Mouse (Mus musculus) hindbrain, embryonic 13.5 days (tissue): ENCODE measurements around the gene Xrn1. TPM values are rescaled to one million over a fixed set of nuclear protein-coding genes. Genes with fewer than 3 reads are reported as not detected.

Source experiments
- ATAC-seq: fragments of 200-750 bp; cut with Nextera tagmentation; 2 replicates; pipeline ENCODE4 v1.8.0; 2017; ENCODE audit warnings: moderate TSS enrichment; ENCODE audit not compliant: low FRiP score
- H3K27ac ChIP-seq: fragments of 300-500 bp; sonication (generic); 2 replicates; pipeline ENCODE4 v1.5.1; 2015; ENCODE audit warnings: inconsistent platforms, mild to moderate bottlenecking, moderate library complexity
- H3K27me3 ChIP-seq: fragments of 300-500 bp; sonication (generic); 2 replicates; pipeline ENCODE4 v1.6.1; 2015; ENCODE audit warnings: mild to moderate bottlenecking, inconsistent platforms
- H3K36me3 ChIP-seq: fragments of 300-500 bp; sonication (generic); 2 replicates; pipeline ENCODE4 v1.6.1; 2015; ENCODE audit warnings: mild to moderate bottlenecking, inconsistent platforms
- H3K4me1 ChIP-seq: fragments of 300-500 bp; sonication (generic); replicated peaks from 2 replicates; pipeline ENCODE4 v1.6.1; 2015; ENCODE audit warnings: inconsistent platforms
- H3K4me2 ChIP-seq: fragments of 300-500 bp; sonication (generic); 2 replicates; pipeline ENCODE4 v1.6.1; 2015; ENCODE audit warnings: inconsistent platforms, mild to moderate bottlenecking, moderate library complexity
- H3K4me3 ChIP-seq: fragments of 300-500 bp; sonication (generic); 2 replicates; pipeline ENCODE4 v1.5.1; 2015; ENCODE audit warnings: mild to moderate bottlenecking, inconsistent platforms
- H3K9ac ChIP-seq: fragments of 300-500 bp; sonication (generic); 2 replicates; pipeline ENCODE4 v1.6.1; 2015; ENCODE audit warnings: mild to moderate bottlenecking, inconsistent platforms
- H3K9me3 ChIP-seq: fragments of 300-500 bp; sonication (generic); 2 replicates; pipeline ENCODE4 v1.6.1; 2016; ENCODE audit warnings: inconsistent platforms
- WGBS: fragments of 180-500 bp; shearing (Covaris S2); methylation state at CpG from one replicate; pipeline ENCODE4 v1.1.7; 2015; 5-methylcytosine and 5-hydroxymethylcytosine counted together
- polyA plus RNA-seq: library from polyadenylated mRNA; unstranded; fragments of >200 nt; fragmentation: Nextera tagmentation; extraction: Ambion mirVana; gene quantifications from 2 replicates; pipeline ENCODE4 v1.2.1, GENCODE M21; 2015

The Xrn1 gene
- polyA plus RNA-seq, 1 experiment from 2014 or later: 19.8 TPM

GRCm38 (mm10) chr9:95979896-95980295 is 25.3 kb downstream of the Xrn1 start:
- peaks cover 70% of the 10 kb centered on the region for H3K36me3 ChIP-seq
- WGBS: 74% methylated on average over 6 of the region's 6 CpGs

DNA sequence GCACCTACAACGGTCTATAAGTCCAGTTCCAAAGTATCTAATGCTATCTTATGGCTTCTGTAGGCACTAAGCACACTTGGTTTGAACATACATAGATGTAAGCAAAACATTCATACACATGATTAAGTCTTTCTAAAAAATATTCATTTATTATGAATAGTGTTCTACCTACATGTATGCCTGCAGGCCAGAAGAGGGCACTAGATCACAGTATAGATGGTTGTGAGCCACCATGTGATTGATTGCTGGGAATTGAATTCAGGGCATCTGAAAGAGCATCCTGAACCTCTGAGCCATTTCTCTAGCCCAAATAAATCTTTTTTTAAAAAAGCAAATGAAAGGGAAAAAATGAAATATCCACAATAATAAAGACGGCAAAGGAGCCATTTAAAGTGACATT is 37.7 kb downstream of the Xrn1 start:
- Histone ChIP-seq H3K4me1 (no peaks in the 10 kb centered on the region), H3K9me3 (no peaks in the 10 kb centered on the region), H3K36me3 (peaks cover 57% of the 10 kb centered on the region), H3K27ac (no peak overlapping the region), H3K4me3 (no peak overlapping the region), H3K9ac (no peak overlapping the region), H3K27me3 (no peaks in the 10 kb centered on the region), H3K4me2 (no peak overlapping the region)
- no peak for ATAC-seq
- WGBS: over 99% methylated on average over 2 of the region's 2 CpGs

More at GRCm38 (mm10) chr9:95979896-95980295, 25.3 kb downstream of the Xrn1 start:
- Histone ChIP-seq H3K4me2 (no peak overlapping the region), H3K27me3 (no peaks in the 10 kb centered on the region), H3K4me1 (no peaks in the 10 kb centered on the region), H3K27ac (no peak overlapping the region), H3K9me3 (no peaks in the 10 kb centered on the region), H3K9ac (no peak overlapping the region), H3K4me3 (no peak overlapping the region)
- ATAC-seq: no peak

DNA sequence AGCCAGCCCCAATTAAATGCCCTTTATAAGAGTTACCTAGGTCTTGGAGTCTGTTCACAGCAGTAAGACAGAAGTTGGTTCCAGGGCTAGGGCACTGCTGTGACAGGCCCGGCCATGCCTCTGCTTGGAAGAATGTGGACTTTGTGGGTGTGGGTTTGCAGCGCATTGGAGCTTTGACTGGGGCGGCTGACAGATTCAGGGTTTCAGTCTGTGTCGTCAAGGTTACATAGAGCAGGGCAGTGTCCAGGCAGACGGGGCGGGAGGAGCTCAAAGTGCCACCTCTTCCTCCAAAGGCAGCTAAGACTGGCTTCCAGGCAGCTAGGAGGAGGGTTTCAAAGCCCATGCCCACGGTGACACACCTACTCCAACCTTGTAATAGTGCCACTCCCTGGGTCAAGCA is 49.9 kb downstream of the Xrn1 start:
- H3K36me3 ChIP-seq: peaks cover 74% of the 10 kb centered on the region
- no peak for ATAC-seq

GRCm38 (mm10) chr9:96010664-96011063 is 56.1 kb downstream of the Xrn1 start:
- Histone ChIP-seq H3K36me3 (peaks cover 63% of the 10 kb centered on the region), H3K27me3 (no peaks in the 10 kb centered on the region), H3K4me2 (no peak overlapping the region), H3K9ac (no peak overlapping the region), H3K9me3 (no peaks in the 10 kb centered on the region), H3K4me1 (no peaks in the 10 kb centered on the region), H3K4me3 (no peak overlapping the region), H3K27ac (no peak overlapping the region)
- no peak for ATAC-seq
- 96% methylated on average over 7 of the region's 7 CpGs for WGBS

More for the DNA sequence above, 49.9 kb downstream of the Xrn1 start:
- Histone ChIP-seq H3K4me3 (no peak overlapping the region), H3K27ac (no peak overlapping the region), H3K9me3 (no peaks in the 10 kb centered on the region), H3K27me3 (no peaks in the 10 kb centered on the region), H3K9ac (no peak overlapping the region), H3K4me1 (no peaks in the 10 kb centered on the region), H3K4me2 (no peak overlapping the region)
- WGBS: 89% methylated on average over 7 of the region's 7 CpGs

DNA sequence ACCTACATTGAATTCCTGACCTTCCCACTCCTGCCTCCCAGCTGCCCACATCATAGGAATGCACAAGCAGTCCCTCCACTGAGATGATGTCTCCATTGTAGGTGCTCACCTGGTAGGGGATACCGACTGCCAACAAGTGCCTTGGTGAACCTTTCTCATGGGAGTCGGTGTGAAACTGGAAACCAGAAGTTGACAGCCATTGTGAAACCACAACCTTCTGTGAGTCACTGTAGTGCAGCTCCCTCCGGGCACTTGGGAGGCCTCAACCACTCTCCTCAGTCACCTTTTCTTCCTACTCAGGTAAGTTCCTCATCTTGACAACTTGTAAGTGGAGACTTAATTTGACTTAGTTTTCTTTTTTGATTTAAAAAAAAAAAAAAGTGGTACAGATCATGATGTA is 69.4 kb downstream of the Xrn1 start:
- Histone ChIP-seq H3K4me1 (no peaks in the 10 kb centered on the region), H3K36me3 (peaks cover 70% of the 10 kb centered on the region), H3K4me2 (no peak overlapping the region), H3K4me3 (no peak overlapping the region), H3K9me3 (no peaks in the 10 kb centered on the region), H3K9ac (no peak overlapping the region), H3K27ac (no peak overlapping the region), H3K27me3 (no peaks in the 10 kb centered on the region)
- no peak for ATAC-seq
- WGBS: 93% methylated on average over 3 of the region's 3 CpGs

- peaks cover 84% of the 10 kb centered on the region for H3K36me3 ChIP-seq
- WGBS: 64% methylated on average over 3 of the region's 3 CpGs
Measured at GRCm38 (mm10) chr9:96027913-96028312, 73.4 kb downstream of the Xrn1 start.

GRCm38 (mm10) chr9:96028818-96029217 is 74.3 kb downstream of the Xrn1 start:
- H3K36me3 ChIP-seq: peaks cover 81% of the 10 kb centered on the region
- whole genome bisulfite sequencing: 68% methylated on average over 1 of the region's 1 CpGs
- ATAC-seq: no peak

More at GRCm38 (mm10) chr9:96027913-96028312, 73.4 kb downstream of the Xrn1 start:
- no peak overlapping the region for H3K4me3 ChIP-seq
- H3K27ac ChIP-seq: no peak overlapping the region
- H3K4me1 ChIP-seq: no peaks in the 10 kb centered on the region
- no peaks in the 10 kb centered on the region for H3K27me3 ChIP-seq
- no peak for ATAC-seq
- no peak overlapping the region for H3K9ac ChIP-seq
- no peak overlapping the region for H3K4me2 ChIP-seq
- H3K9me3 ChIP-seq: no peaks in the 10 kb centered on the region

DNA sequence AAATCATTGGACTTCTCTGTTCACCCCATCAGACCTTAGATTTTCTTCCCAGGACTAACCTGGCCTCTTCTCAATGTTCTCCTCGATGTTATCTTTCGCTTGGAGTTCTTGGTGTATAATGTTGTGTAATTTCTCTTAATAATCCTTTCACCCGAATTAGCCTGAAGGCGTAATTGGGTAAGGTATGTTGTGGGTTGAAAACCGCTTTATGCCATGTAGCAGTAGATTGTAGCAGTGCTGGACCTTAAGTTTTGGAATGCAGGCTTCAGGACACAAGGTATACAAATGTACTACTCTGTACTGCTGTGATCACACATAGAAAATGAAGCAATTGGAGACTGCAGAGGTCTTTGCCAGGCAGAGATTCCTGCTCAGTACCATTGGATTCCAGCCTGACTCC is 75.3 kb downstream of the Xrn1 start:
- ATAC-seq: no peak
- Histone ChIP-seq H3K27ac (no peak overlapping the region), H3K4me3 (no peak overlapping the region), H3K4me2 (no peak overlapping the region), H3K4me1 (no peaks in the 10 kb centered on the region), H3K9me3 (no peaks in the 10 kb centered on the region), H3K27me3 (no peaks in the 10 kb centered on the region), H3K9ac (no peak overlapping the region), H3K36me3 (peaks cover 82% of the 10 kb centered on the region)
- 97% methylated on average over 5 of the region's 5 CpGs for WGBS

More at GRCm38 (mm10) chr9:96028818-96029217, 74.3 kb downstream of the Xrn1 start:
- Histone ChIP-seq H3K4me1 (no peaks in the 10 kb centered on the region), H3K9ac (no peak overlapping the region), H3K4me3 (no peak overlapping the region), H3K4me2 (no peak overlapping the region), H3K27ac (no peak overlapping the region), H3K9me3 (no peaks in the 10 kb centered on the region), H3K27me3 (no peaks in the 10 kb centered on the region)

- Histone ChIP-seq H3K27me3 (no peaks in the 10 kb centered on the region), H3K9ac (no peak overlapping the region), H3K4me2 (no peak overlapping the region), H3K4me1 (no peaks in the 10 kb centered on the region), H3K36me3 (peaks cover 80% of the 10 kb centered on the region), H3K9me3 (no peaks in the 10 kb centered on the region), H3K27ac (no peak overlapping the region), H3K4me3 (no peak overlapping the region)
- no peak for ATAC-seq
- WGBS: 88% methylated on average over 3 of the region's 3 CpGs
Measured at GRCm38 (mm10) chr9:96035371-96036086, 81.0 kb downstream of the Xrn1 start.

DNA sequence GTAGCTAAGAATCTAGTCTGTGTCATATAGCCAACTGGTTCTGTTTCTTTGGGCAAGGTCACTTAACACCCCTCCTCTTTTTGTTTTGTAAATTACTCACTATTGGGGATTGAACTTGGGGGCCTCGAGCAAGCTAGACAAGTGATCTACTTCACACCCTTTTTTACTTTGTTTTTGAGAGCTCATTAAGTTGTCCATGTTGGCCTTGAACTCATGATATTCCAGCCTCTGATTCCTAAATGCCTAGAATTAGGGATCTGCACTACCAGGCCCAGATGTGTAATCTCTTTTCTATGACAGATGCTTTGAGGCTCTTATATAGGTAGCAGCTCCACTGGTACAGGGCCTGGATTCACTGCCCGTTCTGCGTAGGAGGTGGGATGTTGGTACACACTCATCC is 89.7 kb downstream of the Xrn1 start:
- WGBS: 92% methylated on average over 3 of the region's 3 CpGs
- Histone ChIP-seq H3K27ac (no peak overlapping the region), H3K9me3 (no peaks in the 10 kb centered on the region), H3K27me3 (no peaks in the 10 kb centered on the region), H3K4me2 (no peak overlapping the region), H3K36me3 (peaks cover 78% of the 10 kb centered on the region), H3K9ac (no peak overlapping the region), H3K4me1 (no peaks in the 10 kb centered on the region), H3K4me3 (no peak overlapping the region)
- no peak for ATAC-seq

- no peak for ATAC-seq
- H3K27ac ChIP-seq: no peak overlapping the region
- H3K9ac ChIP-seq: no peak overlapping the region
- no peaks in the 10 kb centered on the region for H3K4me1 ChIP-seq
- H3K4me2 ChIP-seq: no peak overlapping the region
- H3K27me3 ChIP-seq: no peaks in the 10 kb centered on the region
- 97% methylated on average over 4 of the region's 4 CpGs for WGBS
- no peak overlapping the region for H3K4me3 ChIP-seq
- peaks cover 86% of the 10 kb centered on the region for H3K36me3 ChIP-seq
- H3K9me3 ChIP-seq: no peaks in the 10 kb centered on the region
Measured at GRCm38 (mm10) chr9:96051501-96051900, 96.9 kb downstream of the Xrn1 start.

GRCm38 (mm10) chr9:96054878-96055277 is 100.3 kb downstream of the Xrn1 start:
- Histone ChIP-seq H3K4me1 (no peaks in the 10 kb centered on the region), H3K4me3 (no peak overlapping the region), H3K9me3 (peaks cover 9% of the 10 kb centered on the region; the same call in 1 of the 2 replicates), H3K4me2 (no peak overlapping the region), H3K9ac (no peak overlapping the region), H3K27ac (no peak overlapping the region), H3K36me3 (peaks cover 85% of the 10 kb centered on the region), H3K27me3 (no peaks in the 10 kb centered on the region)
- ATAC-seq: no peak
- 91% methylated on average over 5 of the region's 5 CpGs for WGBS
